Mouse (Mus musculus) myocyte (in vitro differentiated cells): ENCODE results near the gene Hsf4. TPM values are rescaled to one million over a fixed set of nuclear protein-coding genes. Genes with fewer than 3 reads are reported as not detected.

ENCODE experiments used
- H3K27me3 ChIP-seq: one replicate; pipeline ENCODE4 v1.6.1; 2011; ENCODE audit not compliant: control insufficient read depth, insufficient read depth, insufficient read length
- H3K36me3 ChIP-seq: one replicate; pipeline ENCODE4 v1.6.1; 2011; ENCODE audit not compliant: control insufficient read depth, insufficient read depth
- H3K4me2 ChIP-seq: one replicate; pipeline ENCODE4 v1.6.1; 2011; ENCODE audit warnings: low read depth, control low read depth
- H3K4me3 ChIP-seq: one replicate; pipeline ENCODE4 v1.5.1; 2011; ENCODE audit warnings: mild to moderate bottlenecking, control low read depth, moderate library complexity
- H3K79me2 ChIP-seq: one replicate; pipeline ENCODE4 v1.6.1; 2011; ENCODE audit not compliant: control insufficient read depth, insufficient read depth
- H3ac ChIP-seq: one replicate; pipeline ENCODE4 v1.6.1; 2011; ENCODE audit not compliant: control insufficient read depth, insufficient read length
- CEBPB ChIP-seq: IDR thresholded peaks from 2 replicates; pipeline ENCODE4 v1.6.1; 2011; ENCODE audit warnings: mild to moderate bottlenecking, moderate library complexity; ENCODE audit not compliant: poor library complexity, insufficient read depth, severe bottlenecking
- E2F4 ChIP-seq: IDR thresholded peaks from one replicate; pipeline ENCODE4 v1.6.1; 2011; ENCODE audit warnings: mild to moderate bottlenecking, control low read depth, moderate library complexity; ENCODE audit not compliant: insufficient read depth
- MAX ChIP-seq: IDR thresholded peaks from one replicate; pipeline ENCODE4 v1.6.1; 2011; ENCODE audit warnings: low read depth, mild to moderate bottlenecking, control low read depth
- MYOD1 ChIP-seq, 3 experiments: IDR thresholded peaks; one replicate each; pipeline ENCODE4 v1.6.1; 2011; ENCODE audit warnings: control low read depth in 2 of 3, low read depth in 2 of 3, mild to moderate bottlenecking in 2 of 3, moderate library complexity in 1 of 3; ENCODE audit not compliant: insufficient read length in 2 of 3, control insufficient read depth in 1 of 3
- MYOG ChIP-seq, 3 experiments: IDR thresholded peaks; one replicate each; pipeline ENCODE4 v1.6.1; 2011; ENCODE audit warnings: control low read depth in 2 of 3, low read depth in 2 of 3, mild to moderate bottlenecking in 2 of 3; ENCODE audit not compliant: insufficient read length in 2 of 3, control insufficient read depth in 1 of 3, insufficient read depth in 1 of 3
- POLR2A ChIP-seq: IDR thresholded peaks from one replicate; pipeline ENCODE4 v1.6.1; 2011; ENCODE audit warnings: low read depth, mild to moderate bottlenecking, control low read depth, moderate library complexity; ENCODE audit not compliant: insufficient read length
- POLR2AphosphoS2 ChIP-seq: IDR thresholded peaks from one replicate; pipeline ENCODE4 v1.6.1; 2011; ENCODE audit warnings: low read depth, control low read depth; ENCODE audit not compliant: insufficient read length
- REST ChIP-seq: IDR thresholded peaks from one replicate; pipeline ENCODE4 v1.6.1; 2011; ENCODE audit warnings: mild to moderate bottlenecking, control low read depth, moderate library complexity; ENCODE audit not compliant: insufficient read depth, insufficient read length
- SRF ChIP-seq: IDR thresholded peaks from one replicate; pipeline ENCODE4 v1.6.1; 2011; ENCODE audit warnings: low read depth; ENCODE audit not compliant: control insufficient read depth, insufficient read length
- TCF12 ChIP-seq: IDR thresholded peaks from one replicate; pipeline ENCODE4 v1.6.1; 2011; ENCODE audit warnings: mild to moderate bottlenecking, control low read depth; ENCODE audit not compliant: poor library complexity, insufficient read depth, severe bottlenecking
- TCF3 ChIP-seq: IDR thresholded peaks from one replicate; pipeline ENCODE4 v1.6.1; 2011; ENCODE audit warnings: low read depth, control low read depth; ENCODE audit not compliant: insufficient read length
- USF1 ChIP-seq: IDR thresholded peaks from one replicate; pipeline ENCODE4 v1.6.1; 2011; ENCODE audit warnings: low read depth, mild to moderate bottlenecking, control low read depth, moderate library complexity
- polyA plus RNA-seq: library from polyadenylated mRNA; unstranded; fragments of >200 nt; fragmentation: generic; extraction: Trizol; gene quantifications from one replicate; pipeline ENCODE4 v1.2.1, GENCODE M21; 2012; ENCODE audit warnings: missing spikeins

Hsf4 gene
- polyA plus RNA-seq = 5.8 TPM

- H3K27me3 ChIP-seq = no peaks in the 10 kb centered on the region
- peak within 1 kb of the TSS; percentile 80 for H3K4me2 ChIP-seq
- TF ChIP-seq SRF = no peak
- TF ChIP-seq E2F4 = no peak
- no peak for TF ChIP-seq USF1
- peak; percentile 58 for TF ChIP-seq POLR2AphosphoS2
- peak in 2 of 3 experiments; percentile 77 for TF ChIP-seq MYOG (IDR thresholded peaks at IDR 0.05; ENCODE audit: control insufficient read depth in 1 of 3, insufficient read depth in 1 of 3, insufficient read length in 2 of 3, low read depth in 2 of 3)
- no peak for TF ChIP-seq REST
- TF ChIP-seq TCF12 = no peak
- no peak for TF ChIP-seq MAX
- TF ChIP-seq MYOD1 (IDR thresholded peaks at IDR 0.05; ENCODE audit: control insufficient read depth in 1 of 3, insufficient read length in 2 of 3, low read depth in 2 of 3) = peak in 2 of 3 experiments; percentile 5 to 59
- TF ChIP-seq POLR2A = peak; percentile 75
- TF ChIP-seq CEBPB = no peak
- no peak for TF ChIP-seq TCF3
- H3K36me3 ChIP-seq = no peaks in the 10 kb centered on the region
- no peaks in the 10 kb centered on the region for H3K79me2 ChIP-seq
- peak within 1 kb of the TSS; percentile 20 for H3K4me3 ChIP-seq
- peak within 1 kb of the TSS; percentile 9 for H3ac ChIP-seq
These were observed at the start of gene Hsf4 for GRCm38 (mm10) chr8:105269461-105269947. Gene Hsf4, plus strand, starts transcription at chr8:105269801.

GRCm38 (mm10) chr8:105223850-105224249 lies 45.8 kb upstream of the Hsf4 start:
- Histone ChIP-seq H3K27me3 (no peaks in the 10 kb centered on the region), H3K79me2 (peaks cover 37% of the 10 kb centered on the region), H3ac (no peak overlapping the region), H3K4me3 (peak overlapping the region; percentile 62), H3K4me2 (no peak overlapping the region), H3K36me3 (no peaks in the 10 kb centered on the region)
- no peak for TF ChIP-seq TCF3
- no peak for TF ChIP-seq E2F4
- no peak for TF ChIP-seq MAX
- TF ChIP-seq SRF = no peak
- no peak for TF ChIP-seq USF1
- TF ChIP-seq CEBPB = no peak
- no peak for TF ChIP-seq MYOG (IDR thresholded peaks at IDR 0.05; ENCODE audit: control insufficient read depth in 1 of 3, insufficient read depth in 1 of 3, insufficient read length in 2 of 3, low read depth in 2 of 3)
- TF ChIP-seq MYOD1 (IDR thresholded peaks at IDR 0.05; ENCODE audit: control insufficient read depth in 1 of 3, insufficient read length in 2 of 3, low read depth in 2 of 3) = no peak
- no peak for TF ChIP-seq REST
- TF ChIP-seq TCF12 = no peak
- no peak for TF ChIP-seq POLR2A
- no peak for TF ChIP-seq POLR2AphosphoS2

- Histone ChIP-seq H3K4me2 (peak within 1 kb of the TSS; percentile 83), H3K79me2 (peaks cover 43% of the 10 kb centered on the region), H3K36me3 (no peaks in the 10 kb centered on the region), H3K4me3 (peak within 1 kb of the TSS; percentile 62), H3K27me3 (no peaks in the 10 kb centered on the region), H3ac (peak within 1 kb of the TSS; percentile 50)
- peak; percentile 89 for TF ChIP-seq POLR2AphosphoS2
- TF ChIP-seq TCF12 = no peak
- TF ChIP-seq SRF = peak; percentile 45
- TF ChIP-seq POLR2A = peak; percentile 96
- TF ChIP-seq TCF3 = no peak
- TF ChIP-seq MYOG (IDR thresholded peaks at IDR 0.05; ENCODE audit: control insufficient read depth in 1 of 3, insufficient read depth in 1 of 3, insufficient read length in 2 of 3, low read depth in 2 of 3) = peak in 1 of 3 experiments; percentile 68
- no peak for TF ChIP-seq MYOD1 (IDR thresholded peaks at IDR 0.05; ENCODE audit: control insufficient read depth in 1 of 3, insufficient read length in 2 of 3, low read depth in 2 of 3)
These were observed 45.0 kb upstream of the Hsf4 start, which contains the start of gene D230025D16Rik for GRCm38 (mm10) chr8:105224413-105225271. Gene D230025D16Rik, plus strand, starts transcription at chr8:105225145.

GRCm38 (mm10) chr8:105225272-105225593 lies 44.4 kb upstream of the Hsf4 start:
- Histone ChIP-seq H3K4me3 (peak overlapping the region; percentile 62), H3K36me3 (no peaks in the 10 kb centered on the region), H3K4me2 (peak overlapping the region; percentile 83), H3ac (peak overlapping the region; percentile 50), H3K79me2 (peaks cover 49% of the 10 kb centered on the region), H3K27me3 (no peaks in the 10 kb centered on the region)
- no peak for TF ChIP-seq POLR2A
- no peak for TF ChIP-seq TCF3
- no peak for TF ChIP-seq CEBPB
- TF ChIP-seq E2F4 = no peak
- no peak for TF ChIP-seq MAX
- no peak for TF ChIP-seq SRF
- no peak for TF ChIP-seq MYOD1 (IDR thresholded peaks at IDR 0.05; ENCODE audit: control insufficient read depth in 1 of 3, insufficient read length in 2 of 3, low read depth in 2 of 3)
- TF ChIP-seq REST = no peak

- H3K36me3 ChIP-seq = no peaks in the 10 kb centered on the region
- H3K4me3 ChIP-seq = peak overlapping the region; percentile 62
- H3K4me2 ChIP-seq = peak overlapping the region; percentile 83
- H3K27me3 ChIP-seq = no peaks in the 10 kb centered on the region
- TF ChIP-seq TCF12 = no peak
- no peak for TF ChIP-seq MAX
- TF ChIP-seq MYOD1 (IDR thresholded peaks at IDR 0.05; ENCODE audit: control insufficient read depth in 1 of 3, insufficient read length in 2 of 3, low read depth in 2 of 3) = no peak
- TF ChIP-seq TCF3 = no peak
- peak; percentile 25; the same call in 1 of the 2 replicates for TF ChIP-seq CEBPB
- no peak for TF ChIP-seq REST
- H3K79me2 ChIP-seq = peaks cover 49% of the 10 kb centered on the region
- peak overlapping the region; percentile 50 for H3ac ChIP-seq
These were observed 43.7 kb upstream of the Hsf4 start for GRCm38 (mm10) chr8:105225917-105226316.
